Mouse (Mus musculus): ENCODE data around the gene Skil. TPM values are rescaled to one million over a fixed set of nuclear protein-coding genes. Genes with fewer than 3 reads are reported as not detected.

Gene Skil
- polyA plus RNA-seq, 1 experiment, result 7.7 TPM

DNA sequence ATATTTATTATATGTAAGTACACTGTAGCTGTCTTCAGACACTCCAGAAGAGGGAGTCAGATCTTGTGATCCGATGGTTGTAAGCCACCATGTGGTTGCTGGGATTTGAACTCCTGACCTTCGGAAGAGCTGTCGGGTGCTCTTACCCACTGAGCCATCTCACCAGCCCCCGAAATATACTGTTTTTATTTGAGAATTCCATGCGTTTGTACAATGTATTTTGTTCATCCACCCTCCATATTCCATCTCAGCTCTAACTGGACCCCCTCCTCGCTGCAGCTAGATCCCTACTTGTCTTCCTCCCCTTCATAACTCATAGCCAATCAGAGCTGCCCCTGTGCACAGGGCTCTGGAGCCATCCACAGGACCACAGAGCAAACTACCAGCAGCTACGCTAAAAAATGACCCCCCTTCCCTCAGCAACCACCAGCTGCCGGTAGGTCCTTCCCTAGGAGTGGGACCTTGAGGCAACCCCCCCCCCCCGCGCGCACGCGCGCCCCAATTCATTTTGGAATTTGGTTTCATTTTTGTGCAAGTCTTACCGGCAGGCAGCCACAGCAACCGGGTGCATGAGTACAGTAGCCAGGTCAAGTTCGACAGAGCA is 38.7 kb upstream of the Skil start:
- Histone ChIP-seq H3K4me3 (ENCODE audit: insufficient read depth, low read depth, low read length) (peak overlapping the region; percentile 54), H3K36me3 (ENCODE audit: control insufficient read depth, insufficient read depth, low read length) (no peaks in the 10 kb centered on the region), H3K27me3 (replicated peaks; ENCODE audit: control insufficient read depth, insufficient read depth, low read length) (no peaks in the 10 kb centered on the region), H3K27ac (ENCODE audit: insufficient read depth, low read depth, low read length) (no peak overlapping the region), H3K4me1 (ENCODE audit: control insufficient read depth, insufficient read depth, low read length) (no peaks in the 10 kb centered on the region)
- DNase-seq, result peak; percentile 36
- 18% methylated on average over 17 of the region's 17 CpGs for WGBS
- TF ChIP-seq CTCF (conservative IDR thresholded peaks at IDR 0.05; ENCODE audit: insufficient read depth, insufficient read length, low read depth, low read length) (0 out of 2 replicates have a peak, but pooled peaks have one; percentile 28), POLR2A (IDR thresholded peaks at IDR 0.05; ENCODE audit: low read depth, low read length) (no peak)

DNA sequence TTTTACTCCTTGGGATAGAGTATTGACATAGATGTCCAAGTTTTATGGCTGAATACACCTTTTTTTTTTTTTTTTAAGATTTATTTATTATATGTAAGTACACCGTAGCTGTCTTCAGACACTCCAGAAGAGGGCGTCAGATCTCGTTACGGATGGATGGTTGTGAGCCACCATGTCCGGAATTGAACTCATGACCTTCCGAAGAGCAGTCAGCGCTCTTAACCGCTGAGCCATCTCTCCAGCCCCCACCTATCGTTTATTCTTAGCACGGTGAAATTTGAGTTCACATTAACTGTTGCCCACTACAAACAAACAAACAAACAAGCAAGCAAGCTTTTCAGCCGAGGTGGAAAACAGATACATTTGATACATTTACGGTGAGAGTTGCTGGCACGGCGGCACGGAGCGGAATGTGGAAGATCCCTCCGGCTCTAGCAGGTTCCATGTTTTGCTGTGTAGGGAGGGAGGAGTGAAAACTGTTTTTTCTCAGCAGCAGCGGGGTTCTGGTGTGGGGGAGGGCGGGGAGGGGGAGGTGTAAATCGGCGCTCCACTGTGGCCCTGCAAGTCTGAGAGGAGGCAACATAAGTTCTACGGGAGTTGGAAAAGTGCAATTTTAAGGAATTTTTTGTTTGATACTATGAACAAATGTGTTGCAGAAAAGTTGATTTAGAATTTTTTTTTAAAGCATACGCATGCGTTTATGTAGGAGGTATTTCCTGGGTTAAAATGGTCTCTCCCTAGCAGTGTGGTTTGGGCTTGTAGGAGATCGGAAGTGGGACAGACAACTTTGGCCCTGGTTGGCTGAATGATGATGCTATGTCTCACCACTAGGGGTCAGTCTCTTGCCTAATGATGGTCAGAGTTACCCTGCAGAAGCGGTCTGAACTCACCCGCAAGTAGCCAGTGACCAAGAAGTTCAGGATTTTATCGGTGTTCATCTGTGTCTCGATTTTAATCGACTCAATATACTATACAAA is 37.9 kb upstream of the Skil start:
- Histone ChIP-seq H3K36me3 (ENCODE audit: control insufficient read depth, insufficient read depth, low read length) (no peaks in the 10 kb centered on the region), H3K27me3 (replicated peaks; ENCODE audit: control insufficient read depth, insufficient read depth, low read length) (no peaks in the 10 kb centered on the region), H3K4me1 (ENCODE audit: control insufficient read depth, insufficient read depth, low read length) (no peaks in the 10 kb centered on the region), H3K27ac (ENCODE audit: insufficient read depth, low read depth, low read length) (peak overlapping the region; percentile 65; the same call in 1 of the 2 replicates), H3K4me3 (ENCODE audit: insufficient read depth, low read depth, low read length) (peak overlapping the region; percentile 54)
- peak; percentile 98; the same call in 1 of the 2 replicates for TF ChIP-seq CTCF (conservative IDR thresholded peaks at IDR 0.05; ENCODE audit: insufficient read depth, insufficient read length, low read depth, low read length)
- TF ChIP-seq POLR2A (IDR thresholded peaks at IDR 0.05; ENCODE audit: low read depth, low read length), result no peak
- WGBS, result under 1% methylated on average over 30 of the region's 30 CpGs
- peak; percentile 95 for DNase-seq

- no peaks in the 10 kb centered on the region for H3K4me1 ChIP-seq (ENCODE audit: control insufficient read depth, insufficient read depth, low read length)
- H3K4me3 ChIP-seq (ENCODE audit: insufficient read depth, low read depth, low read length), result no peak overlapping the region
- H3K36me3 ChIP-seq (ENCODE audit: control insufficient read depth, insufficient read depth, low read length), result no peaks in the 10 kb centered on the region
- no peak overlapping the region for H3K27ac ChIP-seq (ENCODE audit: insufficient read depth, low read depth, low read length)
- 89% methylated on average over 8 of the region's 8 CpGs for WGBS
- TF ChIP-seq POLR2A (IDR thresholded peaks at IDR 0.05; ENCODE audit: low read depth, low read length), result no peak
- TF ChIP-seq CTCF (conservative IDR thresholded peaks at IDR 0.05; ENCODE audit: insufficient read depth, insufficient read length, low read depth, low read length), result no peak
- no peak for DNase-seq
- H3K27me3 ChIP-seq (replicated peaks; ENCODE audit: control insufficient read depth, insufficient read depth, low read length), result no peaks in the 10 kb centered on the region
These were observed 34.1 kb upstream of the Skil start for GRCm38 (mm10) chr3:31060745-31061102.

GRCm38 (mm10) chr3:31061103-31061785 is 33.6 kb upstream of the Skil start:
- DNase-seq, result no peak
- WGBS, result 56% methylated on average over 20 of the region's 20 CpGs
- Histone ChIP-seq H3K27me3 (replicated peaks; ENCODE audit: control insufficient read depth, insufficient read depth, low read length) (no peaks in the 10 kb centered on the region), H3K36me3 (ENCODE audit: control insufficient read depth, insufficient read depth, low read length) (no peaks in the 10 kb centered on the region), H3K4me1 (ENCODE audit: control insufficient read depth, insufficient read depth, low read length) (no peaks in the 10 kb centered on the region), H3K27ac (ENCODE audit: insufficient read depth, low read depth, low read length) (no peak overlapping the region), H3K4me3 (ENCODE audit: insufficient read depth, low read depth, low read length) (no peak overlapping the region)
- TF ChIP-seq CTCF (conservative IDR thresholded peaks at IDR 0.05; ENCODE audit: insufficient read depth, insufficient read length, low read depth, low read length) (no peak), POLR2A (IDR thresholded peaks at IDR 0.05; ENCODE audit: low read depth, low read length) (no peak)

GRCm38 (mm10) chr3:31061786-31062120 is 33.1 kb upstream of the Skil start:
- DNase-seq, result no peak
- Histone ChIP-seq H3K27ac (ENCODE audit: insufficient read depth, low read depth, low read length) (no peak overlapping the region), H3K4me1 (ENCODE audit: control insufficient read depth, insufficient read depth, low read length) (no peaks in the 10 kb centered on the region), H3K27me3 (replicated peaks; ENCODE audit: control insufficient read depth, insufficient read depth, low read length) (no peaks in the 10 kb centered on the region), H3K36me3 (ENCODE audit: control insufficient read depth, insufficient read depth, low read length) (no peaks in the 10 kb centered on the region), H3K4me3 (ENCODE audit: insufficient read depth, low read depth, low read length) (no peak overlapping the region)
- TF ChIP-seq CTCF (conservative IDR thresholded peaks at IDR 0.05; ENCODE audit: insufficient read depth, insufficient read length, low read depth, low read length) (peak; percentile 32; the same call in 1 of the 2 replicates), POLR2A (IDR thresholded peaks at IDR 0.05; ENCODE audit: low read depth, low read length) (no peak)
- WGBS, result 65% methylated on average over 4 of the region's 4 CpGs

DNA sequence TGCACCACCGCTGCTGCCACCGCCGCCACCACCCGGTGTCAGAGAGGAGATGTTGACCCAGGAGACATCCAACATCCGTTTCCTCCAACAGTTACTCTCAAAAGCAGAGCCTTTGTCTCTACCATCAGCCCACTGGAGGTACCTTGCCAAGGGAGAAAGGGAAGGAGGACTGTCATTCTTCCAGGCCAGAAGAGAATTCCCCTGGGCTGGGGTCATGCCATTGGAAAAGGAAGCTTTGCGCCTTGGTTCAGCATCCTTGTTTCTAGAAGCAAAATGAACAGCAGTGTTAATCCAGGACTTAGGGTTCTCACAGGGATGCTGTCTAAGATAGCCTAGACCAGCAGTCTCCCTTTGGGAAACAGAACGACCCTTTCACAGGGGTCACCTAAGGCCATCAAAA is 32.5 kb upstream of the Skil start:
- DNase-seq, result no peak
- TF ChIP-seq POLR2A (IDR thresholded peaks at IDR 0.05; ENCODE audit: low read depth, low read length) (no peak), CTCF (conservative IDR thresholded peaks at IDR 0.05; ENCODE audit: insufficient read depth, insufficient read length, low read depth, low read length) (no peak)
- no peak overlapping the region for H3K4me3 ChIP-seq (ENCODE audit: insufficient read depth, low read depth, low read length)
- 67% methylated on average over 7 of the region's 7 CpGs for WGBS
- no peaks in the 10 kb centered on the region for H3K27me3 ChIP-seq (replicated peaks; ENCODE audit: control insufficient read depth, insufficient read depth, low read length)
- H3K27ac ChIP-seq (ENCODE audit: insufficient read depth, low read depth, low read length), result no peak overlapping the region
- no peaks in the 10 kb centered on the region for H3K36me3 ChIP-seq (ENCODE audit: control insufficient read depth, insufficient read depth, low read length)
- H3K4me1 ChIP-seq (ENCODE audit: control insufficient read depth, insufficient read depth, low read length), result no peaks in the 10 kb centered on the region

- no peaks in the 10 kb centered on the region for H3K27me3 ChIP-seq (replicated peaks; ENCODE audit: control insufficient read depth, insufficient read depth, low read length)
- H3K36me3 ChIP-seq (ENCODE audit: control insufficient read depth, insufficient read depth, low read length), result no peaks in the 10 kb centered on the region
- TF ChIP-seq CTCF (conservative IDR thresholded peaks at IDR 0.05; ENCODE audit: insufficient read depth, insufficient read length, low read depth, low read length), result no peak
- no peak for TF ChIP-seq POLR2A (IDR thresholded peaks at IDR 0.05; ENCODE audit: low read depth, low read length)
- WGBS, result 86% methylated on average over 7 of the region's 7 CpGs
- H3K4me3 ChIP-seq (ENCODE audit: insufficient read depth, low read depth, low read length), result no peak overlapping the region
- H3K27ac ChIP-seq (ENCODE audit: insufficient read depth, low read depth, low read length), result no peak overlapping the region
- H3K4me1 ChIP-seq (ENCODE audit: control insufficient read depth, insufficient read depth, low read length), result no peaks in the 10 kb centered on the region
- no peak for DNase-seq
These were observed 26.4 kb upstream of the Skil start for GRCm38 (mm10) chr3:31068482-31068881.
